9 mouse cellular contexts compared by ENCODE assay signal in the genomic region with DNA sequence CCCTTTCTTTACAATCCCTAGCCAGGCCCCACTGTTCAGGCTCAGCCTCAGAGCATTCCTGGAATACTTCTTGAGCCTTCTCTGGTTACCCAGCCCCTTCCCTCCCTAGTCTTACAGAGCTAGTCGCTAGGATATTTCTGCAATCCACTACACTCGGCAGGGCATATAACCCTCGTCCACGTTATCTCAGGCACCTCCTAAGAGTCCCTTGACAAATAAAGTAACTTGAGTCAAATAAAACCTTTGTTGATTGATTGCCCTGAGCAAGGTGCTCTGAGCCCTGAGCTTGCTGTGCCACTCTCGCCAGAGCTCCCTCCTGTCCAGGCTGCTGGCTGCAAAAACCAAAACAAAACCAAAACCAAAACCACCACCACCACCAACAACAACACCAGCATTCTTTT. TPM values are rescaled to one million over a fixed set of nuclear protein-coding genes. Genes with fewer than 3 reads are reported as not detected.
DNase-seq lines count a peak whose midpoint lies in the region; ATAC-seq and TF ChIP-seq lines count a peak whose summit lies in the region.
"Had no signal": no experiment of that assay in that cellular context is flagged by ENCODE, and none has a peak within 500 bp of the region (broad histone marks: within the 10 kb centered on the region; RNA-seq: fewer than 3 reads in every experiment).

No protein-coding gene starts in this region.

- H3K4me2 ChIP-seq in heart, embryonic 13.5 days: peak overlapping the region; percentile 65
- peak overlapping the region; percentile 24; the same call in 1 of the 2 replicates for H3K4me2 ChIP-seq in limb, embryonic 11.5 days (ENCODE audit: low read depth, severe bottlenecking)
- peak overlapping the region; percentile 77 for H3K4me2 ChIP-seq in myocyte (ENCODE audit: low read depth)

- whole genome bisulfite sequencing in heart, embryonic 13.5 days: 2% methylated on average over 5 of the region's 5 CpGs
- 0% methylated on average over 5 of the region's 5 CpGs for WGBS in limb, embryonic 11.5 days

- peaks cover 81% of the 10 kb centered on the region for H3K4me1 ChIP-seq in heart, embryonic 13.5 days
- H3K4me1 ChIP-seq in limb, embryonic 11.5 days (ENCODE audit: control insufficient read depth, insufficient read depth, low read length): peaks cover 23% of the 10 kb centered on the region

- peak overlapping the region; percentile 67 for H3K9ac ChIP-seq in heart, embryonic 13.5 days
- peak overlapping the region; percentile 18; the same call in 1 of the 2 replicates for H3K9ac ChIP-seq in limb, embryonic 11.5 days (ENCODE audit: low read length)

- no peak for TF ChIP-seq POLR2A in myocyte (IDR thresholded peaks at IDR 0.05; ENCODE audit: insufficient read length, low read depth)

- ATAC-seq in heart, embryonic 13.5 days (ENCODE audit: extremely low read depth, insufficient number of reproducible peaks, low FRiP score, low TSS enrichment): peak; percentile 49; the same call in 1 of the 2 replicates
- no peak for ATAC-seq in limb, embryonic 11.5 days (ENCODE audit: insufficient number of reproducible peaks, low FRiP score, low TSS enrichment, low read depth)

- no peaks in the 10 kb centered on the region for H3K36me3 ChIP-seq in heart, embryonic 13.5 days
- H3K36me3 ChIP-seq in limb, embryonic 11.5 days (ENCODE audit: control insufficient read depth, insufficient read depth, low read length): no peaks in the 10 kb centered on the region
- H3K36me3 ChIP-seq in myocyte (ENCODE audit: control insufficient read depth, insufficient read depth): no peaks in the 10 kb centered on the region

- H3ac ChIP-seq in myocyte (ENCODE audit: control insufficient read depth, insufficient read length): no peak overlapping the region

- peak overlapping the region; percentile 96 for H3K27ac ChIP-seq in heart, embryonic 13.5 days (replicated peaks)
- H3K27ac ChIP-seq in limb, embryonic 11.5 days (replicated peaks; ENCODE audit: low read depth, low read length): 0 out of 2 replicates have a peak overlapping the region, but pooled peaks have one; percentile 14

- DNase-seq in kidney, adult 18-20 months: peak; percentile 18
- no peak for DNase-seq in kidney, postnatal 25 days
- peak; percentile 46 for DNase-seq in limb, embryonic 11.5 days (ENCODE audit: low spot score)
- DNase-seq in thymus, adult 18-20 months: no peak
- DNase-seq in spleen, postnatal 10 days (ENCODE audit: low spot score in 2 of 2): no peak
- DNase-seq in left cerebral cortex, adult 9 months (ENCODE audit: low spot score in 2 of 2): no peak

- no peaks in the 10 kb centered on the region for H3K27me3 ChIP-seq in heart, embryonic 13.5 days (replicated peaks)
- H3K27me3 ChIP-seq in limb, embryonic 11.5 days (ENCODE audit: control insufficient read depth, insufficient read depth, low read length): no peaks in the 10 kb centered on the region
- H3K27me3 ChIP-seq in myocyte (ENCODE audit: control insufficient read depth, insufficient read depth, insufficient read length): no peaks in the 10 kb centered on the region

- peaks cover 4% of the 10 kb centered on the region; the same call in 1 of the 2 replicates for H3K9me3 ChIP-seq in heart, embryonic 13.5 days
- no peaks in the 10 kb centered on the region for H3K9me3 ChIP-seq in limb, embryonic 11.5 days (ENCODE audit: control insufficient read depth, low read length)

- H3K79me2 ChIP-seq in myocyte (ENCODE audit: control insufficient read depth, insufficient read depth): no peaks in the 10 kb centered on the region

- H3K4me3 ChIP-seq in heart, embryonic 13.5 days: peak overlapping the region; percentile 30
- H3K4me3 ChIP-seq in limb, embryonic 11.5 days (ENCODE audit: low read depth, low read length): no peak overlapping the region
- H3K4me3 ChIP-seq in myocyte: no peak overlapping the region

TF ChIP-seq in myocyte, 11 proteins besides CTCF, POLR2A, EP300 and RAD21:
- no peak for TF ChIP-seq SRF (IDR thresholded peaks at IDR 0.05; ENCODE audit: control insufficient read depth, insufficient read length, low read depth)
- TF ChIP-seq TCF3 (IDR thresholded peaks at IDR 0.05; ENCODE audit: insufficient read length, low read depth): no peak
- TF ChIP-seq MYOD1 (IDR thresholded peaks at IDR 0.05; ENCODE audit: control insufficient read depth in 1 of 3, insufficient read length in 2 of 3, low read depth in 2 of 3): no peak
- no peak for TF ChIP-seq CEBPB (IDR thresholded peaks at IDR 0.05; ENCODE audit: insufficient read depth, poor library complexity, severe bottlenecking)
- no peak for TF ChIP-seq E2F4 (IDR thresholded peaks at IDR 0.05; ENCODE audit: insufficient read depth)
- TF ChIP-seq MYOG (IDR thresholded peaks at IDR 0.05; ENCODE audit: control insufficient read depth in 1 of 3, insufficient read depth in 1 of 3, insufficient read length in 2 of 3, low read depth in 2 of 3): no peak
- no peak for TF ChIP-seq POLR2AphosphoS2 (IDR thresholded peaks at IDR 0.05; ENCODE audit: insufficient read length, low read depth)
- TF ChIP-seq USF1 (IDR thresholded peaks at IDR 0.05; ENCODE audit: low read depth): no peak
- no peak for TF ChIP-seq TCF12 (IDR thresholded peaks at IDR 0.05; ENCODE audit: insufficient read depth, poor library complexity, severe bottlenecking)
- no peak for TF ChIP-seq REST (IDR thresholded peaks at IDR 0.05; ENCODE audit: insufficient read depth, insufficient read length)
- TF ChIP-seq MAX (IDR thresholded peaks at IDR 0.05; ENCODE audit: low read depth): no peak

RNA-seq across cellular contexts. Expression of a gene that starts 37.0 kb away (rescaled TPM):
- polyA plus RNA-seq in heart, embryonic 13.5 days (2015; fragmentation: Nextera tagmentation; extraction: Ambion mirVana): not detected in 2 replicates
- polyA plus RNA-seq in limb, embryonic 11.5 days (2014; fragmentation: Nextera tagmentation; extraction: Ambion mirVana): not detected in 2 replicates
- polyA plus RNA-seq in myocyte (2012; fragmentation: generic; extraction: Trizol): not detected
- polyA plus RNA-seq: large intestine, adult 2 months had no signal

Comparison
In these comparisons a context has a peak if more than half of its experiments do, and no peak if none do; other contexts are left out.
1. DNase-seq: peak in kidney, adult 18-20 months (single experiment) and limb, embryonic 11.5 days (single experiment); none in kidney, postnatal 25 days (0 of 2), thymus, adult 18-20 months (0 of 2), spleen, postnatal 10 days (0 of 2) and left cerebral cortex, adult 9 months (0 of 2).
2. H3K4me2 ChIP-seq: peak in every context shown above with its lines; median percentile 77 in myocyte; 65 in heart, embryonic 13.5 days; 24 in limb, embryonic 11.5 days.